Mouse (Mus musculus) heart, embryonic 11.5 days (tissue): Measurements from ENCODE around the gene Tmprss9. TPM values are rescaled to one million over a fixed set of nuclear protein-coding genes. Genes with fewer than 3 reads are reported as not detected.
"Not testable (repeated sequence)": the region's sequence is repeated elsewhere in the genome, so short reads cannot be mapped to it uniquely, and the experiment has no call there.

Experiments used
- ATAC-seq: fragments of 200-750 bp; cut with Nextera tagmentation; replicated peaks from 2 replicates; pipeline ENCODE4 v1.8.0; 2017; ENCODE audit warnings: moderate library complexity; ENCODE audit not compliant: insufficient number of reproducible peaks, low FRiP score, low TSS enrichment
- H3K27ac ChIP-seq: fragments of 300-500 bp; sonication (generic); 2 replicates; pipeline ENCODE4 v1.5.1; 2014; ENCODE audit warnings: mild to moderate bottlenecking, low read depth, low read length
- H3K27me3 ChIP-seq: fragments of 300-500 bp; sonication (generic); 2 replicates; pipeline ENCODE4 v1.6.1; 2014; ENCODE audit warnings: mild to moderate bottlenecking, low read length, mixed read lengths; ENCODE audit not compliant: control insufficient read depth, insufficient read depth
- H3K36me3 ChIP-seq: fragments of 300-500 bp; sonication (generic); 2 replicates; pipeline ENCODE4 v1.6.1; 2014; ENCODE audit warnings: mild to moderate bottlenecking, low read length, moderate library complexity, mixed read lengths; ENCODE audit not compliant: control insufficient read depth, insufficient read depth
- H3K4me1 ChIP-seq: fragments of 300-500 bp; sonication (generic); 2 replicates; pipeline ENCODE4 v1.6.1; 2014; ENCODE audit warnings: low read length; ENCODE audit not compliant: control insufficient read depth, insufficient read depth
- H3K4me2 ChIP-seq: fragments of 300-500 bp; sonication (generic); 2 replicates; pipeline ENCODE4 v1.6.1; 2014; ENCODE audit warnings: mild to moderate bottlenecking, moderate library complexity
- H3K4me3 ChIP-seq: fragments of 300-500 bp; sonication (generic); 2 replicates; pipeline ENCODE4 v1.5.1; 2014; ENCODE audit warnings: low read depth, low read length
- H3K9ac ChIP-seq: fragments of 300-500 bp; sonication (generic); 2 replicates; pipeline ENCODE4 v1.6.1; 2014; ENCODE audit warnings: mild to moderate bottlenecking, low read depth, low read length, moderate library complexity
- H3K9me3 ChIP-seq: fragments of 300-500 bp; sonication (generic); replicated peaks from 2 replicates; pipeline ENCODE4 v1.6.1; 2016; ENCODE audit warnings: low read length; ENCODE audit not compliant: control insufficient read depth
- WGBS: fragments of 180-500 bp; shearing (Covaris S2); extraction: QIAGEN DNeasy Blood & Tissue Kit; methylation state at CpG from one replicate; pipeline ENCODE4 v1.1.7; 2014; ENCODE audit not compliant: insufficient replicate concordance; 5-methylcytosine and 5-hydroxymethylcytosine counted together
- polyA plus RNA-seq: library from polyadenylated mRNA; unstranded; fragments of >200 nt; fragmentation: Nextera tagmentation; extraction: Ambion mirVana; gene quantifications from 2 replicates; pipeline ENCODE4 v1.2.1, GENCODE M21; 2014

Gene Tmprss9
- polyA plus RNA-seq, 1 experiment from 2014 or later = not detected

DNA sequence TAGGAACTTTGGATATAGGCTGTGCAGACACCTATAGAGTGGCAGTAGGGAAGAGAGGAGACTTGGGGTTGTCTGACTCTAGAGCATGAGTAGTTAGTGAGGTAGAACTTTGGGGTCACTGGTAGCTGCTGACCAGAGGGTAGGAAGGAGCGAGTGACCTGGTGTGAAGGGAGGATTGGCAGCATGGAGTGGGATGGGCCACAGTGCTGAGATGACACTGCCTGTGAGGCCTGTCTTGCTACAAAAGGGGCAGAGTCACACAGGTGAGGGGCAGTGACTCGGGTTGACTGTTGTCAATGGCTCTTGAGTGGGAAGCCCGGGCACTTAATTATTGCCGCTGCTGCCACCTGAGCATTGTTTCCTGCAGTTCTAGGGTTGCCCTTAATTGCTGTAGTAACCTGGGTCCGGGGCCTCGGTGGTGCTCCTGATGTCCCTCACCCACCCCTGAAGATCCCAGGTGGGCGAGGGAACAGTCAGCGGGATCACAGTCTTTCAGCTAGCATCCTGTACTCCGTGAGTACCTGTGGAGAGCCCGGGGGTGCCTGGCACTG, 43.7 kb upstream of the Tmprss9 start:
- peak overlapping the region; percentile 90 for H3K9ac ChIP-seq
- peak overlapping the region; percentile 99 for H3K4me2 ChIP-seq
- no peaks in the 10 kb centered on the region for H3K27me3 ChIP-seq
- no peak for ATAC-seq
- no peaks in the 10 kb centered on the region for H3K9me3 ChIP-seq
- H3K4me3 ChIP-seq = peak overlapping the region; percentile 76
- H3K36me3 ChIP-seq = peaks cover 7% of the 10 kb centered on the region
- no peak overlapping the region for H3K27ac ChIP-seq
- 76% methylated on average over 10 of the region's 10 CpGs for WGBS
- H3K4me1 ChIP-seq = peaks cover 30% of the 10 kb centered on the region

DNA sequence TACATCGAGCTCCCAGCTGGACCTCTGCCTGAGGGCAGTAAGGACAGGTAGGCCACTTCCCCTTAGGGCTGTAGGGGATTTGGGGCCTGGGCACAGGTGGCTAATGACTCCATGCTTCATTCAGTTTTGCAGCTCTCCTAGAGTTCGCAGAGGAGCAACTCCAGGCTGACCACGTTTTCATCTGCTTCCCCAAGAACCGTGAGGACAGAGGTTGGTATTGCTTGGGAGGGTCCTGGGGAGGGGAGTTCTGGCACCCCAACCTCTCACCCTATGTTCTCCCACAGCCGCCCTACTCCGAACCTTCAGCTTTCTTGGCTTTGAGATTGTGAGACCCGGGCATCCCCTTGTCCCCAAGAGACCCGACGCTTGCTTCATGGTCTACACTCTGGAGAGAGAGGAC, 43.1 kb upstream of the Tmprss9 start:
- Histone ChIP-seq H3K4me2 (peak overlapping the region; percentile 99), H3K4me1 (peaks cover 30% of the 10 kb centered on the region)
- WGBS = 91% methylated on average over 9 of the region's 9 CpGs
- H3K27me3 ChIP-seq, H3K9me3 ChIP-seq, H3K27ac ChIP-seq, ATAC-seq, H3K9ac ChIP-seq, H3K4me3 ChIP-seq, H3K36me3 ChIP-seq: not testable (repeated sequence)

DNA sequence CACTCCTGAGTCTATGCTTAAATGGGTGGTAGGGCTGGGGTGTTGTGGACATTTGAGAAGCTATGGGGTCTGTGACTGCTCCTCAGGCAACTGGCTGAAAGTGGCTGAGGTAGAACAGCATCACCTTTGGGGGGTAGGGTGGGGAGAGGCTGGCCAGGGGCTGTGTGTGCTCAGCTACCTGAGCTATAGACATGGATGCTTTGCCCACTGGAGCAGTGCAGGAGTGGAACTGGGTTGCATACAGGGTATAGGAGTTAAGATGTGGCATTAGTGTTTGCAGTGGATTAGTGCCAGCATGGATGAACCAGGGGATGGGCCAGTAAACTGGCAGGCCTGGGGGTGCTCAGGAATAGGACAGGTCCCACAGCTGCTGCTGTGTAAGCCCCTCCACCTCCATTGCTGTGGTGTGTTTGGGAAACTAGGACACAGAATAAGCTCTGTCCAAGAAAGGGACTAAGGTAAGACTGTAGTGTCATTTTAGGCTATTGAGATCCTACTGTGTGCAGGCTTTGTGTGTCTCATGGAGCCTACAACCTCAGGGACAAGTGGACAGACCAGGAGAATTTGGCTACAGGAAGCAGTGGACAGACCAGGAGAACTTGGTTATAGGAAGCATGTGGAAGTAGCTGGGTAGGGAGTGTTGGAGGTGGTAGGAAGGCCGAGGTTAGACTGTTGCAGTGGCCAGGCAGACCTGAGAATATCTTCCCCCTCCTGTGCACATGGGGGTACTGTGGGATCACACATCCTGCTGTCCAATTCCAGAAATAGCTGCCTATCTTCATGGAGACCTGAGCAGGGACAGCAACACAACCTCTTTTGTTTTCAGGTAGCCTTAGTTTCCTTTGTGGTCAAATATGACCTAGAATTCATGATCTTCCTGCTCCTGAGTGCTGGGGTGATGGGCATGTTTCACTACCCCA, 42.0 kb upstream of the Tmprss9 start:
- Histone ChIP-seq H3K9me3 (no peaks in the 10 kb centered on the region), H3K4me1 (peaks cover 30% of the 10 kb centered on the region), H3K4me3 (no peak overlapping the region), H3K4me2 (no peak overlapping the region; the same call in 1 of the 2 replicates), H3K9ac (no peak overlapping the region), H3K27me3 (peaks cover 14% of the 10 kb centered on the region), H3K27ac (no peak overlapping the region), H3K36me3 (peaks cover 7% of the 10 kb centered on the region)
- 39% methylated on average over 1 of the region's 1 CpGs for WGBS
- ATAC-seq = no peak

DNA sequence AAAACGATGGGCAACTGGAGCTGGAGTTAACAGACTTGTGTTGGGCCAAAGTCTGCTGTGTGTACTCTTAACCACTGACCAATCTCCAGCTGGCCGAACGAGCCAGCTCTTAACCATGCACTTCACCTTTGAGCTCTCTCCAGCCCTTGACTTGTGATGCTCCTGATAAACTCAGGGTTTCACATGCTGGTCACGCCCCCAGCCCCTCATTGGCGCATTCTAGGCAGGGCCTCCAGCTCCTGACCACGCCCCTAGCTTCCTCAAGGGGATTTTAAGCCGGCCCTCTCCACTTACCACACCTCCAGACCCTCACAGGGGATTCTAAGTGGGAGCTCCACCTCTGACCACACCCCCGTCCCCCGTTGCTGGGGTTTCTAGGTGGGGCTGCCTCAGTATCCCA, 40.5 kb upstream of the Tmprss9 start:
- no peak for ATAC-seq
- 3% methylated on average over 9 of the region's 9 CpGs for WGBS
- Histone ChIP-seq H3K27ac (no peak overlapping the region), H3K9ac (no peak overlapping the region), H3K36me3 (peaks cover 7% of the 10 kb centered on the region), H3K9me3 (no peaks in the 10 kb centered on the region), H3K27me3 (peaks cover 30% of the 10 kb centered on the region), H3K4me1 (peaks cover 39% of the 10 kb centered on the region), H3K4me3 (no peak overlapping the region), H3K4me2 (no peak overlapping the region)

DNA sequence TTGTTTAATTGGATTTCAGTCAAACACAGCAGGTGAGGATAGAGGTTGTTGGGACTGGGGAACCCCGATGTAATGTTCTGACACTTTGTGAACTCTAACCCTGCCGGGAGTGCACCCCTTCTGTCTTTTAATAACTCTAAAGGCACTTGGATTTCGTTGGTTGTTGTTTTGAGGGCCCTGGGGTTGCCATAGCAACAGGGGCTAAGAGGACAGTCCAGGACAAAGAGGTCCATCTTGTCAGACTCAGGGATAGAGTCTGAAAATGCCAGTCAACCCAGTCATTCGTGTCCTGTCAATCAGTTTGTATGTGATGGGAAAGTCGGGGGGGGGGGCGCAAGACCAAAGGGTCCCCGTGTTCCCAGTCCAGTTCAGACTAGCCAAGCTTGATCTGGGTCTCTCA, 38.8 kb upstream of the Tmprss9 start:
- H3K9me3 ChIP-seq = no peaks in the 10 kb centered on the region
- ATAC-seq = no peak
- WGBS = 63% methylated on average over 7 of the region's 7 CpGs
- no peak overlapping the region for H3K4me3 ChIP-seq
- no peak overlapping the region for H3K4me2 ChIP-seq
- H3K27me3 ChIP-seq = peaks cover 42% of the 10 kb centered on the region
- H3K27ac ChIP-seq = no peak overlapping the region
- H3K36me3 ChIP-seq = peaks cover 7% of the 10 kb centered on the region
- no peak overlapping the region for H3K9ac ChIP-seq
- H3K4me1 ChIP-seq = peaks cover 49% of the 10 kb centered on the region

DNA sequence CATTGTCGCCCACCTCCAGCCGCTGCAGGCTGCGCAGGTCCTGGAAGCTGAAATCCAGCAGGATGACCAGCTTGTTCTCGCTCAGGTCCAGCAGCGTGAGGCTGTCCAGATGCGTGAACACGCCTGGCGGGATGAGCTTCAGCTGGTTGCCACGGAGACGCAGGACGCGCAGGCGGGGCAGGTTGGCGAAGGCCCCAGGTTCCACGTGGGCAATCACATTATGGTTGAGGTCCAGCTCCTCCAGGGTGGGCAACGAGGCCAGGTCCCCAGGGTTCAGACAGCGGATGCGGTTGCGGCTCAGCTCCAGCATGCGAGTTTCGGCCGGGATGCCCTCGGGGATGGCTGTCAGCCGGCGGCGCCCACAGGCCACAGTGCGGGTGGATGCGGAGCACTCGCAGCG, 36.0 kb upstream of the Tmprss9 start:
- H3K4me2 ChIP-seq = no peak overlapping the region
- H3K27ac ChIP-seq = no peak overlapping the region
- H3K9ac ChIP-seq = 0 out of 2 replicates have a peak overlapping the region, but pooled peaks have one; percentile 17
- H3K9me3 ChIP-seq = no peaks in the 10 kb centered on the region
- peaks cover 49% of the 10 kb centered on the region for H3K27me3 ChIP-seq
- peaks cover 40% of the 10 kb centered on the region for H3K4me1 ChIP-seq
- peak overlapping the region; percentile 21; the same call in 1 of the 2 replicates for H3K4me3 ChIP-seq
- 50% methylated on average over 30 of the region's 30 CpGs for WGBS
- ATAC-seq = no peak
- H3K36me3 ChIP-seq = no peaks in the 10 kb centered on the region

DNA sequence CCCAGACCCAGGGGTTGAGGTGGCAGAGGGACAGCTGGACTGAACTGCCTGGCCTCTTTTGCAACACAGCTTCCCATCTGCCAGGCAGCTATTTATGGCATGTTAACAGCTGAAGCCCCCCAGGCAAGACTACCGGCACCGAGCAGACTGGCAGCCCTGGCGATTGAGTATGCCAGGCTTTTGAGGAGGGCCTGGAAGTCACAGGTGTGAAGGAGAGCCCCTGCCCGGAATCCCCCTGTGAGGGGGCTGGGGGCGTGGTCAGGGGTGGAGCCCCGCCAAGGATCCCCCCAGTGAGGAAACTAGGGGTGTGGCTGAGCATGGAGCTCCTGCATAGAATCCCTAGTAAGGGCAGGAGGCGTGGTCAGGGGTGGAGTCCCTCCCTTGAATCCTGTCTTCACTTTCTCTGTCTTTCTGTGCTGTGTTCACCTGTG, 34.7 kb upstream of the Tmprss9 start:
- Histone ChIP-seq H3K4me3 (no peak overlapping the region), H3K4me2 (no peak overlapping the region; the same call in 1 of the 2 replicates), H3K9me3 (no peaks in the 10 kb centered on the region), H3K9ac (no peak overlapping the region), H3K27me3 (peaks cover 57% of the 10 kb centered on the region), H3K4me1 (peaks cover 31% of the 10 kb centered on the region), H3K36me3 (no peaks in the 10 kb centered on the region), H3K27ac (peak overlapping the region; percentile 2; the same call in 1 of the 2 replicates)
- ATAC-seq = no peak
- 36% methylated on average over 7 of the region's 7 CpGs for WGBS

DNA sequence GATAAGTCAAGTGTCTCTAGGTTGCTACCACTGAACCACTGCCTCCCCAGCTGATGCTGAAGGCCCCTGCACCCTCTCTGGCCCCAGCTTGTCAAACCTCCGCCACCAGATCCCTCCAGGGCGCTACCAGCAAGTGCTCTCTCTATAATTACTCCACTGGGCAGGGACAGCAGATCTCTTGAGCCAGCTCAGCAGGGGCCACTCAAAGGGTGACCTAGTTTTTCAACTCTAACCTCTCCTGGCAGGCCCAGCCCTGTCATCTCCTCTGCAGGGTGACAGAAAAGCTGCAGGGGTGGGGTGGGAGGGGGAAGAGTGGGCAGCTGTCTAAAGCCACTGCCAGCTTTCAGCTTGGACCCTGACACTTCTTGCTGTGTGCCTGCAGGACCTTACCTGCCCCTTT, 33.8 kb upstream of the Tmprss9 start:
- Histone ChIP-seq H3K27ac (peak overlapping the region; percentile 57; the same call in 1 of the 2 replicates), H3K4me1 (peaks cover 31% of the 10 kb centered on the region), H3K27me3 (peaks cover 66% of the 10 kb centered on the region), H3K4me2 (no peak overlapping the region; the same call in 1 of the 2 replicates), H3K9ac (0 out of 2 replicates have a peak overlapping the region, but pooled peaks have one; percentile 56), H3K9me3 (no peaks in the 10 kb centered on the region), H3K36me3 (no peaks in the 10 kb centered on the region), H3K4me3 (no peak overlapping the region)
- 32% methylated on average over 2 of the region's 2 CpGs for WGBS
- no peak for ATAC-seq
